Mouse (Mus musculus) kidney, adult 10 weeks (tissue): ENCODE results near the gene Gm29049. TPM values are rescaled to one million over a fixed set of nuclear protein-coding genes. Genes with fewer than 3 reads are reported as not detected.

Experiments
- polyA plus RNA-seq: library from polyadenylated mRNA; stranded (reverse); fragments of 350-450 nt; fragmentation: Illumina TruSeq; extraction: RNeasy Lipid Tissue Mini Kit (QIAGEN cat#74804); gene quantifications from one replicate; pipeline ENCODE4 v1.2.3, GENCODE M21; 2014; ENCODE audit warnings: low read depth, low replicate concordance

Gene Gm29049
- not detected for polyA plus RNA-seq

GRCm38 (mm10) chrY:7997068-7997467 lies at the start of gene Gm29049:
TSS of gene Gm29049 (minus strand) at chrY:7997168.

Other genes starting within 250 kb of the Gm29049 start
- not detected for gene Gm20825, start 74.3 kb upstream of the Gm29049 start, polyA plus RNA-seq